8 mouse cellular contexts compared by ENCODE assay signal in genomic region chr4:85513288-85513687, GRCm38 (mm10). TPM values are rescaled to one million over a fixed set of nuclear protein-coding genes. Genes with fewer than 3 reads are reported as not detected.
A peak's percentile ranks its signal among the peaks of the same experiment; 100 is the strongest.
DNase-seq lines count a peak whose midpoint lies in the region; ATAC-seq and TF ChIP-seq lines count a peak whose summit lies in the region.

No protein-coding gene starts in this region.

- no peak overlapping the region for H3K9ac ChIP-seq in neural tube, embryonic 11.5 days (ENCODE audit: low read length)
- H3K9ac ChIP-seq in heart, embryonic 11.5 days (ENCODE audit: low read depth, low read length): no peak overlapping the region
- H3K9ac ChIP-seq in kidney, postnatal 0 days (ENCODE audit: low read depth, low read length): no peak overlapping the region

- 0 out of 2 replicates have a peak, but pooled peaks cover 4% of the 10 kb centered on the region for H3K4me1 ChIP-seq in neural tube, embryonic 11.5 days (ENCODE audit: control insufficient read depth, insufficient read depth, low read length)
- H3K4me1 ChIP-seq in heart, embryonic 11.5 days (ENCODE audit: control insufficient read depth, insufficient read depth, low read length): 0 out of 2 replicates have a peak, but pooled peaks cover 4% of the 10 kb centered on the region
- H3K4me1 ChIP-seq in kidney, postnatal 0 days (replicated peaks; ENCODE audit: insufficient read depth, low read length): 0 out of 2 replicates have a peak, but pooled peaks cover 12% of the 10 kb centered on the region

- H3K9me3 ChIP-seq in neural tube, embryonic 11.5 days (ENCODE audit: control insufficient read depth, low read length): no peaks in the 10 kb centered on the region
- no peaks in the 10 kb centered on the region for H3K9me3 ChIP-seq in heart, embryonic 11.5 days (replicated peaks; ENCODE audit: control insufficient read depth, low read length)
- no peaks in the 10 kb centered on the region for H3K9me3 ChIP-seq in kidney, postnatal 0 days (replicated peaks; ENCODE audit: low read length)

- H3K36me3 ChIP-seq in neural tube, embryonic 11.5 days (ENCODE audit: control insufficient read depth, insufficient read depth, low read length): no peaks in the 10 kb centered on the region
- H3K36me3 ChIP-seq in heart, embryonic 11.5 days (ENCODE audit: control insufficient read depth, insufficient read depth, low read length): no peaks in the 10 kb centered on the region
- no peaks in the 10 kb centered on the region for H3K36me3 ChIP-seq in kidney, postnatal 0 days (ENCODE audit: insufficient read depth, low read length)

- peak overlapping the region; percentile 93 for H3K4me2 ChIP-seq in neural tube, embryonic 11.5 days (ENCODE audit: low read depth)
- peak overlapping the region; percentile 99 for H3K4me2 ChIP-seq in heart, embryonic 11.5 days
- peak overlapping the region; percentile 98 for H3K4me2 ChIP-seq in kidney, postnatal 0 days (ENCODE audit: low read length)

- no peak for DNase-seq in neural tube, embryonic 11.5 days (ENCODE audit: low spot score)
- no peak for DNase-seq in neural tube, embryonic 10.5 days (ENCODE audit: extremely low spot score, low spot score)
- peak; percentile 21 for DNase-seq in kidney, postnatal 0 days (ENCODE audit: low spot score)
- DNase-seq in lung, postnatal 25 days (ENCODE audit: low spot score): peak; percentile 80
- peak; percentile 54 for DNase-seq in testis, postnatal 10 days (ENCODE audit: low spot score)
- no peak for DNase-seq in thymus, postnatal 25 days
- no peak for DNase-seq in layer of hippocampus, adult 11-12 months (ENCODE audit: low spot score)

- no peak for TF ChIP-seq CTCF in kidney, postnatal 0 days (IDR thresholded peaks at IDR 0.05; ENCODE audit: low read depth)

- H3K4me3 ChIP-seq in neural tube, embryonic 11.5 days (ENCODE audit: low read depth, low read length): no peak overlapping the region
- H3K4me3 ChIP-seq in heart, embryonic 11.5 days (ENCODE audit: low read depth, low read length): no peak overlapping the region
- H3K4me3 ChIP-seq in kidney, postnatal 0 days (replicated peaks; ENCODE audit: low read depth, low read length): no peak overlapping the region

- no peak overlapping the region for H3K27ac ChIP-seq in neural tube, embryonic 11.5 days (ENCODE audit: low read depth, low read length)
- H3K27ac ChIP-seq in heart, embryonic 11.5 days (ENCODE audit: low read depth, low read length): no peak overlapping the region
- no peak overlapping the region for H3K27ac ChIP-seq in kidney, postnatal 0 days

- 0 out of 2 replicates have a peak, but pooled peaks cover 9% of the 10 kb centered on the region for H3K27me3 ChIP-seq in neural tube, embryonic 11.5 days (ENCODE audit: control insufficient read depth, insufficient read depth, low read length)
- H3K27me3 ChIP-seq in heart, embryonic 11.5 days (ENCODE audit: control insufficient read depth, insufficient read depth, low read length): peaks cover 8% of the 10 kb centered on the region
- no peaks in the 10 kb centered on the region; the same call in 1 of the 2 replicates for H3K27me3 ChIP-seq in kidney, postnatal 0 days (ENCODE audit: insufficient read depth, low read length)

- 45% methylated on average over 7 of the region's 7 CpGs for WGBS in neural tube, embryonic 11.5 days
- WGBS in heart, embryonic 11.5 days (ENCODE audit: insufficient replicate concordance): 32% methylated on average over 7 of the region's 7 CpGs
- WGBS in kidney, postnatal 0 days: 29% methylated on average over 7 of the region's 7 CpGs

- no peak for ATAC-seq in neural tube, embryonic 11.5 days (ENCODE audit: insufficient read depth, low FRiP score, low TSS enrichment)
- no peak for ATAC-seq in heart, embryonic 11.5 days (replicated peaks; ENCODE audit: insufficient number of reproducible peaks, low FRiP score, low TSS enrichment)
- no peak for ATAC-seq in kidney, postnatal 0 days (replicated peaks; ENCODE audit: low FRiP score, low read depth)

RNA-seq across cellular contexts. Expression of gene Adamtsl1, which starts 0.7 kb away (rescaled TPM):
- 10.7 and 13.7 TPM in 2 replicates for polyA plus RNA-seq in neural tube, embryonic 11.5 days (2014; fragmentation: Nextera tagmentation; extraction: Ambion mirVana)
- polyA plus RNA-seq in heart, embryonic 11.5 days (2014; fragmentation: Nextera tagmentation; extraction: Ambion mirVana): 9.3 and 13.2 TPM in 2 replicates
- polyA plus RNA-seq in kidney, postnatal 0 days (2015; fragmentation: Nextera tagmentation; extraction: Ambion mirVana): 8.7 and 10.2 TPM in 2 replicates

Comparison
In these comparisons a context has a peak if more than half of its experiments do, and no peak if none do; other contexts are left out.
1. DNase-seq: peak in kidney, postnatal 0 days (single experiment), lung, postnatal 25 days (single experiment) and testis, postnatal 10 days (single experiment); none in neural tube, embryonic 11.5 days (single experiment), neural tube, embryonic 10.5 days (single experiment), thymus, postnatal 25 days (single experiment) and layer of hippocampus, adult 11-12 months (single experiment).
2. Peak in every context shown above with its lines, with median percentiles within 50 percentile points of each other: H3K4me2 ChIP-seq.